Mouse (Mus musculus) bone marrow macrophage, adult 2 months (primary cell): ENCODE results near the gene Vps72.

ENCODE experiments used
- CTCF ChIP-seq: IDR thresholded peaks from 2 replicates; pipeline ENCODE4 v1.5.1; 2012; ENCODE audit warnings: low read depth, mild to moderate bottlenecking, low read length, moderate library complexity
- POLR2A ChIP-seq: IDR thresholded peaks from 2 replicates; pipeline ENCODE4 v1.6.1; 2012; ENCODE audit warnings: mild to moderate bottlenecking, low read depth, low read length, borderline replicate concordance

GRCm38 (mm10) chr3:95163419-95164255 is 52.8 kb downstream of the Vps72 start:
- no peak for TF ChIP-seq CTCF
- no peak for TF ChIP-seq POLR2A
